Mouse (Mus musculus) forebrain, embryonic 14.5 days (tissue): ENCODE data around the gene Gm21969. TPM values are rescaled to one million over a fixed set of nuclear protein-coding genes. Genes with fewer than 3 reads are reported as not detected.

ENCODE experiments used
- ATAC-seq: fragments of 200-750 bp; cut with Nextera tagmentation; 2 replicates; pipeline ENCODE4 v1.8.0; 2017; ENCODE audit warnings: mild to moderate bottlenecking, moderate library complexity
- DNase-seq: peaks from one replicate; pipeline ENCODE4 v3.0.0-alpha.2; 2015; ENCODE audit warnings: low spot score
- H3K27ac ChIP-seq: fragments of 300-500 bp; sonication (generic); 2 replicates; pipeline ENCODE4 v1.5.1; 2014; ENCODE audit warnings: low read depth, mild to moderate bottlenecking, control low read depth, low read length, moderate library complexity
- H3K27me3 ChIP-seq: fragments of 300-500 bp; sonication (generic); replicated peaks from 2 replicates; pipeline ENCODE4 v1.6.1; 2014; ENCODE audit warnings: low read length, control low read depth, mixed read lengths; ENCODE audit not compliant: control insufficient read depth, insufficient read depth
- H3K36me3 ChIP-seq: fragments of 300-500 bp; sonication (generic); 2 replicates; pipeline ENCODE4 v1.6.1; 2014; ENCODE audit warnings: low read length, control low read depth; ENCODE audit not compliant: control insufficient read depth, insufficient read depth
- H3K4me1 ChIP-seq: fragments of 300-500 bp; sonication (generic); 2 replicates; pipeline ENCODE4 v1.6.1; 2014; ENCODE audit warnings: antibody characterized with exemption, low read length, control low read depth; ENCODE audit not compliant: control insufficient read depth, insufficient read depth
- H3K4me2 ChIP-seq: fragments of 300-500 bp; sonication (generic); 2 replicates; pipeline ENCODE4 v1.6.1; 2014; ENCODE audit warnings: mild to moderate bottlenecking, control low read depth, low read length
- H3K4me3 ChIP-seq: fragments of 300-500 bp; sonication (generic); 2 replicates; pipeline ENCODE4 v1.5.1; 2014; ENCODE audit warnings: low read depth, low read length, control low read depth
- H3K9ac ChIP-seq: fragments of 300-500 bp; sonication (generic); 2 replicates; pipeline ENCODE4 v1.6.1; 2014; ENCODE audit warnings: mild to moderate bottlenecking, low read length, control low read depth, moderate library complexity
- H3K9me3 ChIP-seq: fragments of 300-500 bp; sonication (generic); replicated peaks from 2 replicates; pipeline ENCODE4 v1.6.1; 2016; ENCODE audit warnings: low read length, control low read depth, mixed read lengths; ENCODE audit not compliant: control insufficient read depth
- WGBS: fragments of 180-500 bp; shearing (Covaris S2); extraction: QIAGEN DNeasy Blood & Tissue Kit; methylation state at CpG from one replicate; pipeline ENCODE4 v1.1.7; 2014; 5-methylcytosine and 5-hydroxymethylcytosine counted together
- polyA plus RNA-seq: library from polyadenylated mRNA; unstranded; fragments of >200 nt; fragmentation: Nextera tagmentation; extraction: Ambion mirVana; gene quantifications from 2 replicates; pipeline ENCODE4 v1.2.1, GENCODE M21; 2014

Gm21969 gene
- polyA plus RNA-seq, 1 experiment from 2014 or later: not detected

DNA sequence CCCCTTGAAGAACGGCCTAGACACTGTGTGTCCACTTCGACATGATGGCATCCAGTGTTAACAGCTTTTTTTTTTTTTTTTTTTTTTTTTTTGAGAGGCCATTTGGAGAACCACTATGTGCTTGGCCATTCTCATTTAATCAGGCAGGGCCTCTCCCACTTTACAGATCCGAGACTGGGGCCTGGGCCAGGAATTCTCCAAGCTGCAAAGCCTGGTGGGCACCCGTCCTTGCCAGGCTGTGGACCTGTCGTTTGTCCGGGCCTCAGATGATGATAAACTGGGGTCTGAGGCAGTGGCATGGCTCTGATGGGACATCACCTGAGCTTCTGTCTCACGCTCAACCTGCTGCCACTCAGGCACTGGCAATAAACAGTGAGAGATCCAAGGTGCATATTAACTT lies 10.1 kb upstream of the Gm21969 start:
- ATAC-seq (no peak), DNase-seq (no peak)
- Histone ChIP-seq H3K27me3 (no peaks in the 10 kb centered on the region), H3K36me3 (no peaks in the 10 kb centered on the region), H3K9me3 (no peaks in the 10 kb centered on the region), H3K4me3 (no peak overlapping the region), H3K27ac (no peak overlapping the region), H3K4me1 (peaks cover 18% of the 10 kb centered on the region), H3K4me2 (no peak overlapping the region), H3K9ac (no peak overlapping the region)
- WGBS: 77% methylated on average over 7 of the region's 7 CpGs

DNA sequence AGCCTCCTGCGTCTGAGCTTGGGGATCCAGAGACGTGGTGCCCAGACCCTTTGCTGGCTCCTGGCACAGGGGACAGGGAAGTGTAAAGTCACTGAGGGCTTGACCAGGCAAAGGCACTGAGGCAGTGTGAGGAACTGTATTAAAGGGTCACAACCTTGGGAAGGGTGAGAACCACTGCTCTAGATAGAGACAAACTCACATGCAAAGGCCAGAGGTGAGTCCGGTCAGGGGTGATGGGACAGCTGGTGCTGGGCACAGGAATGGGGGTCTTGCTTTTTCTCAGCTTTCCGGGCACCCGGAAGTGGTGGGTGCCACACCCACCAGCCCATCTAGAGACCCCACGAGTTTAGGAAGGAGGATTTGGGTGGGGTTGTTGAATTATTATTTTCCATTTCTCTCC lies 9.6 kb upstream of the Gm21969 start:
- no peak overlapping the region for H3K27ac ChIP-seq
- ATAC-seq: no peak
- no peaks in the 10 kb centered on the region for H3K36me3 ChIP-seq

DNA sequence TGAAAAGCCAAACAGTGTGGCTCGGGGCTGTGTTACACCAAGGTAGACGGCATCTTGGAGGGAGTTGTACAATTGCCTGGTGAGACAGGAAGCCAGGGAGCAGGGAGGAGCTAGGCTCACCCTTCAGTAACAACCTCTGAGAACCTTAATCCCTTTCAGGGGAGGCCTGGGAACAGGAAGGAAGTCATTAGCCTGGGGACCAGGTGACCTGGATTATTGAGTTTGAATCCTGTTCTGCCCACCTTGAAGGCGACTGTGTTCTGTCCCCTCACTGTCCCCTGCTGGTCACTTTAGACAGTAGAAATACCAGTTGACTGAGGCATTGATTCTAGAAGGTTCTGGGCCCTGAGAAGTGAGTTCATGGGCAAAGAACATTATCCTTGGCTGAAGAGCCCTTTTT lies 8.9 kb upstream of the Gm21969 start:
- no peak overlapping the region for H3K4me2 ChIP-seq
- no peaks in the 10 kb centered on the region for H3K27me3 ChIP-seq
- no peak for ATAC-seq
- H3K36me3 ChIP-seq: no peaks in the 10 kb centered on the region
- H3K9ac ChIP-seq: no peak overlapping the region
- peaks cover 28% of the 10 kb centered on the region for H3K4me1 ChIP-seq
- DNase-seq: no peak
- H3K4me3 ChIP-seq: no peak overlapping the region
- no peak overlapping the region for H3K27ac ChIP-seq
- 44% methylated on average over 3 of the region's 3 CpGs for WGBS
- no peaks in the 10 kb centered on the region for H3K9me3 ChIP-seq

More for the DNA sequence above, 9.6 kb upstream of the Gm21969 start:
- no peaks in the 10 kb centered on the region for H3K27me3 ChIP-seq
- WGBS: 76% methylated on average over 6 of the region's 6 CpGs
- no peak overlapping the region for H3K9ac ChIP-seq
- H3K9me3 ChIP-seq: no peaks in the 10 kb centered on the region
- H3K4me3 ChIP-seq: no peak overlapping the region
- no peak overlapping the region for H3K4me2 ChIP-seq
- no peak for DNase-seq
- peaks cover 22% of the 10 kb centered on the region for H3K4me1 ChIP-seq

DNA sequence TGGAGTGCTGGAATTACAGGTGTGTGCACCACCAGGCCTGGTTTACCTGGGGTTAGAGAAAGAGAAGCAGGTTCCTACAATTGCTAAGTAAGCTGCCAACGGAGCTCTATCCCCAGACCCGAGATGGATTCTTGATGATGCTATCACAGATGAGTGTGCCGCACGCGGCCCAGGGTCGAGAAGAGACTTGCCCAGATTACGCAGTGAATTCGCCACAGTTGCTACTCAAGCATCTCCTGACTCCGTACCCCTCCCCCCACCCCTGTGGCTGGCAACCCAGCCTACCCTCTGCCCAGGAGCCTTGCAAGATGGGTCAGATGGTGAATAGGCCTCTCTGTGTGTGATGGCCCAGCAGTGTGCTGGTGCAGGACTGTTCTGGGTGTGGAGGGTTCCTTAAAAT lies 6.3 kb upstream of the Gm21969 start:
- Histone ChIP-seq H3K27me3 (no peaks in the 10 kb centered on the region), H3K36me3 (no peaks in the 10 kb centered on the region), H3K4me2 (no peak overlapping the region), H3K9me3 (no peaks in the 10 kb centered on the region), H3K9ac (no peak overlapping the region), H3K4me1 (peaks cover 32% of the 10 kb centered on the region), H3K4me3 (no peak overlapping the region), H3K27ac (no peak overlapping the region)
- ATAC-seq: peak; percentile 56
- no peak for DNase-seq
- 33% methylated on average over 9 of the region's 9 CpGs for WGBS

DNA sequence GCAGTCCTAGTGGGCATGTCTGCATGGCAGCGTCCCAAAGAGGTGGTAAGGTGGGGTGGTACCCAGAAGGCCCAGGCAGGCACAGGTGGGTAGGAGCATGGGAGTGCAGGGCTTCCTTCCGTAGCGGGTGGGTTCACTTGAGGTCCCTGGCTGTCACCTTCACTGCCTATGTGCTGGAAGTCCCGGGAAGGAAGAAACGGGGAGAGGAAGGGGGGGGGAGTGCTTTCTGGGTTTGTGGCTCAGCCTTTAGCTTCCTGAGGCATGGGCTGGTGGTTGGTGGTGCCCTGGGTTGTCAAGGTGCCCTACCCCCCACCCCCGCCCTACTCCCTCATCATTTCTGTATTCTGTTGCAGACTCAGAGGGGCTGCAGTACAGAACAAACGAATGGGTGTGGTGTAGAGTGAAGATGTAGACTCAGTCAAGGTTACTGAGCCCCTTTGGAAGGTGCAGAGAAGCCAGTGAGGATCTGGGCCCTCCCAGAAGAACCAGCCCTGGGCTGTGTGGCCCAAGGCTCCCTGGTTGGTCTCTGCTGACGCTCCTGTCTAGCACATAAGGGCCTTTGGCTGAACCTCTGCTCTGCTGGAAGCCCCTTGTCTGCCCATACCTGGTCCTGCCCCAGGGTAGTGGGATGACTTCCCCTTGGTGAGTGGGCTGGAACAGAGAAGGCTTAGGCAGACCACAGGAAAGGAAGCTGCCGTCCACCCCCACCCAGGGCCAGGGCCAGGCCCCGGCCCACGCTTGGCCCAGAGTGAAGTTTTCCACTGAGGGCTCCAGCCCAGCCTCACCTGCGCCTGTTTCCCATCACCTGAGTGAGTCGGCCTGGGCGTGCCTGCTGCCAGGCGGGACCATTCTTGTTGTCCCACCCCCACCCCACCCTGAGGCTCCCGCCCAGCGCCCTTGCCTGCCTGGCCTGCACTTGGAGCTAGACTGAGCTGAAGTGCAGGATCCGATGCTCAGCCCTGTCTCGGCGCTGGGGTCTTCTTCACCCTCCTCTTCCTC lies 5.4 kb upstream of the Gm21969 start:
- Histone ChIP-seq H3K4me2 (no peak overlapping the region), H3K4me3 (no peak overlapping the region), H3K9ac (no peak overlapping the region), H3K27me3 (no peaks in the 10 kb centered on the region), H3K4me1 (peaks cover 32% of the 10 kb centered on the region), H3K9me3 (no peaks in the 10 kb centered on the region), H3K36me3 (no peaks in the 10 kb centered on the region), H3K27ac (0 out of 2 replicates have a peak overlapping the region, but pooled peaks have one; percentile 63)
- no peak for ATAC-seq
- no peak for DNase-seq
- 67% methylated on average over 20 of the region's 20 CpGs for WGBS

DNA sequence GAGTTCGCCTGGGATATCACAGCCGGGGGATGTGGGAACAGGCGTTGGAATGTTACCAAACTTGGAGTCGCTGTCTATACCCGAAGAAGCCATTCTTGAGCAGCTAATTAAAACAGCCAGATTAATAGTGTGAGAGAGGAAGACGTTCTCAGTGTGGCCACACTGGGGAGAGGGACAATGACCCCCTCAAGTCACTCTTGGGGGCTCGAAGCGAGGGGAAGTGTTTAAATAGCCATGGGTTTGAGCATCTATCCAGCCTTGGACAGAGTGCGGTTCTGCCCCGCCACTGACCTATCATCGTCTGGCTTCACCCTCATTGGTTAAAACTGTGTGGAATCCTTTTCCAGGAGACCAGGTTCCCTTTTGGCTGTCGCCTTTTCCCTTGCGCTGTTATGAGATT lies 4.6 kb upstream of the Gm21969 start:
- ATAC-seq: no peak

DNA sequence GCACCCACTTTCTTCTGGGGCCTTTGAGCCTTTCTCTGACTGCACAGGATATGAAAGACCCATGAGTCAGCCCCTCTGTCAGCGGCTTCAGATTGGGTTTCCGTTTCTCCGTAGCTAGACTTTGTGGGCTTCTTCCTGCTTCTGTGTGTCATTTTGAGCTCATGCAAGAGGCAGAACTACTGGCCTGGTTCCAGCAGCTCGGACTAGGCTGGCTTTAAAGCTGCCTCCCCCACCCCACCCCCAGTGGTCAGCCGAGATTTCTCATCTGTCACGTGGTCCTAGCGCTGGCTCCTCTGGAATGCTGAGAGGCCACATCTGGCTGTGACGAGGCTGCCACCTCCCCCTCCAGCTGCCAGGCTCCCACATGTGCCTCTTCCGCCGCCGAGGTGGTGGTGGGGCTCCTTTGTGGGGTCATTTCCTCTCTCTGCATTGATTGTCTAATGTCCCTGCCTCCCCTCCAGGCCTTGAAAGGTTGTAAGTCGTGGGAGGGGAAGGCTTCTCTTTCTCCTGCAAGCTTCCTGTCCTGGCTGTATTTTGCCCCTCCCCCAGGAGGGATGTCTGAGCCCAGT lies 4.0 kb upstream of the Gm21969 start:
- WGBS: 4% methylated on average over 12 of the region's 12 CpGs
- peak overlapping the region; percentile 21 for H3K4me2 ChIP-seq
- peaks cover 32% of the 10 kb centered on the region for H3K4me1 ChIP-seq
- ATAC-seq (peak; percentile 58), DNase-seq (peak; percentile 75)
- no peaks in the 10 kb centered on the region for H3K27me3 ChIP-seq
- no peaks in the 10 kb centered on the region for H3K36me3 ChIP-seq
- H3K9ac ChIP-seq: peak overlapping the region; percentile 41; the same call in 1 of the 2 replicates
- H3K9me3 ChIP-seq: no peaks in the 10 kb centered on the region
- no peak overlapping the region for H3K4me3 ChIP-seq
- peak overlapping the region; percentile 63 for H3K27ac ChIP-seq

More for the DNA sequence above, 4.6 kb upstream of the Gm21969 start:
- Histone ChIP-seq H3K27ac (peak overlapping the region; percentile 63; the same call in 1 of the 2 replicates), H3K4me3 (no peak overlapping the region), H3K36me3 (no peaks in the 10 kb centered on the region), H3K9ac (no peak overlapping the region), H3K4me1 (peaks cover 32% of the 10 kb centered on the region), H3K27me3 (no peaks in the 10 kb centered on the region), H3K4me2 (no peak overlapping the region), H3K9me3 (no peaks in the 10 kb centered on the region)
- WGBS: 26% methylated on average over 13 of the region's 13 CpGs
- DNase-seq: no peak

DNA sequence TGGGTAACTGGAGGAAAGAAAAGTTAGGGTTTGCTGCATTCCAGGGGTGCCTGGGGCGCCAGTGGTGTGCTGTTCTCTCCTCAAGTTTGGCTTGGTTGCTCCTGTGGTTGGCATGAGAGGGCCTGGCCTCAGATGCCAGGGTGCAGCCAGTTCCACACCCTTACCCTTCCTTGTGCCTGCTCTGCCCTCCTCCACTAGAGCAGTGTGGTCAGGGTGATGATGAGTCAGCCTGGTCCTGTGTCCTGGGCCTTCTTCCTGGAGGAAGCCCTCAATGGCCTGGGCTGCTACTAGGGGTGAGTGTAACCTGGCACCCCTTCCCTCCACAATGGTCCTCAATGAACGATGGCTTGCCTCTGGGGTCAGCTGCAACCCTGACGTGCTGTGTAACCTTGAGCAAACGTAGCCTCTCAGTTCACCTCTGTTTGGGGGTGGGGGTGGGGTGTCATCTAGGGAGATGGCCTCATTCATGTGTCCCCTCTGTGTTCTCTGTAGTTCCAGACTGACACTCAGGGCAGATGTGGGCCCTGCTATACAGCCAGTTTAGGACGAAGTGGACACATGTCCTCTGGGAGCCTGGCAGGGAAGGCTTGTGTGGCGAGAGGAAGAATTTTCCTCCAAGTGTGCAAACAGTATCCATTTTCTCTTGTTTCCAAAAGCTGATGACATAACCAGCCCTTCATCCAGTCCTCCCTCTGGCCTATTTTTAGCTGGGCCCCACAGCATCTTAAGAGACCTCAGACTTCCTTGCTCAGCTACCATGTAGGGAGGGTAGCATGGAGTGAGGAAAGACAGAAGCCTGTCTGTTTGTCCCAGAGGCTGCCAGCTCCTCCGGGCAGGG lies 1.2 kb upstream of the Gm21969 start:
- Histone ChIP-seq H3K27ac (no peak overlapping the region), H3K36me3 (no peaks in the 10 kb centered on the region), H3K9ac (no peak overlapping the region), H3K4me1 (peaks cover 25% of the 10 kb centered on the region), H3K4me3 (no peak overlapping the region), H3K4me2 (no peak overlapping the region), H3K9me3 (no peaks in the 10 kb centered on the region), H3K27me3 (no peaks in the 10 kb centered on the region)
- no peak for ATAC-seq
- no peak for DNase-seq
- WGBS: 79% methylated on average over 7 of the region's 7 CpGs
